Comparison of ENCODE assay signal across 22 mouse cellular contexts in genomic region chr4:104651761-104652160, GRCm38 (mm10).
DNase-seq lines count a peak whose midpoint lies in the region; ATAC-seq and TF ChIP-seq lines count a peak whose summit lies in the region.
"Had no signal": no experiment of that assay in that cellular context is flagged by ENCODE, and none has a peak within 500 bp of the region (broad histone marks: within the 10 kb centered on the region; RNA-seq: fewer than 3 reads in every experiment).

No protein-coding gene starts in this region.

- H3K9me3 ChIP-seq in heart, embryonic 12.5 days (replicated peaks): peaks cover 3% of the 10 kb centered on the region; the same call in 1 of the 2 replicates
- no peaks in the 10 kb centered on the region for H3K9me3 ChIP-seq in midbrain, postnatal 0 days (ENCODE audit: low read length)
- no peaks in the 10 kb centered on the region for H3K9me3 ChIP-seq in midbrain, embryonic 15.5 days
- H3K9me3 ChIP-seq: embryonic facial prominence, embryonic 12.5 days; embryonic facial prominence, embryonic 15.5 days; forebrain, embryonic 15.5 days; heart, embryonic 10.5 days; intestine, embryonic 15.5 days had no signal

- no peak for ATAC-seq in heart, embryonic 12.5 days (ENCODE audit: insufficient number of reproducible peaks, low FRiP score)
- ATAC-seq in midbrain, postnatal 0 days (ENCODE audit: low FRiP score): no peak
- no peak for ATAC-seq in midbrain, embryonic 15.5 days (replicated peaks)
- ATAC-seq: activated CD4-positive, CD25-positive, alpha-beta regulatory T cell, adult 4 months; CD4-positive, CD25-positive, alpha-beta regulatory T cell, adult 4 months; forebrain, embryonic 15.5 days; intestine, embryonic 15.5 days had no signal

- H3K36me3 ChIP-seq in heart, embryonic 12.5 days: no peaks in the 10 kb centered on the region
- no peaks in the 10 kb centered on the region for H3K36me3 ChIP-seq in midbrain, postnatal 0 days (ENCODE audit: insufficient read depth, low read length)
- no peaks in the 10 kb centered on the region for H3K36me3 ChIP-seq in midbrain, embryonic 15.5 days (replicated peaks)
- H3K36me3 ChIP-seq: embryonic facial prominence, embryonic 12.5 days; embryonic facial prominence, embryonic 15.5 days; forebrain, embryonic 15.5 days; heart, embryonic 10.5 days; intestine, embryonic 15.5 days had no signal

- H3K27me3 ChIP-seq in heart, embryonic 12.5 days (replicated peaks): no peaks in the 10 kb centered on the region
- no peaks in the 10 kb centered on the region for H3K27me3 ChIP-seq in midbrain, postnatal 0 days (ENCODE audit: insufficient read depth, low read length)
- H3K27me3 ChIP-seq in midbrain, embryonic 15.5 days (replicated peaks): no peaks in the 10 kb centered on the region
- H3K27me3 ChIP-seq: embryonic facial prominence, embryonic 12.5 days; embryonic facial prominence, embryonic 15.5 days; forebrain, embryonic 15.5 days; intestine, embryonic 15.5 days had no signal

- no peak overlapping the region for H3K4me3 ChIP-seq in heart, embryonic 12.5 days
- H3K4me3 ChIP-seq in layer of hippocampus, adult 2 months: no peak overlapping the region
- no peak overlapping the region for H3K4me3 ChIP-seq in midbrain, postnatal 0 days (ENCODE audit: low read depth, low read length)
- no peak overlapping the region for H3K4me3 ChIP-seq in midbrain, embryonic 15.5 days
- H3K4me3 ChIP-seq: embryonic facial prominence, embryonic 12.5 days; embryonic facial prominence, embryonic 15.5 days; forebrain, embryonic 15.5 days; heart, adult 2 months; heart, embryonic 10.5 days; intestine, embryonic 15.5 days had no signal

- H3K4me2 ChIP-seq in heart, embryonic 12.5 days: no peak overlapping the region
- H3K4me2 ChIP-seq in midbrain, postnatal 0 days (ENCODE audit: low read depth, low read length, poor library complexity, severe bottlenecking): no peak overlapping the region
- no peak overlapping the region for H3K4me2 ChIP-seq in midbrain, embryonic 15.5 days
- H3K4me2 ChIP-seq: embryonic facial prominence, embryonic 12.5 days; embryonic facial prominence, embryonic 15.5 days; forebrain, embryonic 15.5 days; hindbrain, embryonic 14.5 days; intestine, embryonic 15.5 days had no signal

- peak; percentile 48 for DNase-seq in heart, adult 11 months
- DNase-seq in layer of hippocampus, adult 2 months (ENCODE audit: low spot score in 2 of 2): no peak
- no peak for DNase-seq in layer of hippocampus, adult 11-12 months (ENCODE audit: low spot score)
- peak; percentile 30 for DNase-seq in midbrain, postnatal 0 days (ENCODE audit: low spot score)
- peak; percentile 50 for DNase-seq in brain, embryonic 14.5 days (ENCODE audit: low read depth)
- DNase-seq in urinary bladder, postnatal 4 days (ENCODE audit: low spot score in 2 of 2): no peak
- DNase-seq: adrenal gland, adult 8-10 months; adrenal gland, postnatal 25 days; cerebellum, adult 11 months; cerebellum, adult 9-11 months; gastrocnemius, postnatal 25 days; heart, adult 2 months had no signal

- TF ChIP-seq CTCF in layer of hippocampus, adult 2 months (conservative IDR thresholded peaks at IDR 0.05): no peak
- TF ChIP-seq CTCF in midbrain, postnatal 0 days (IDR thresholded peaks at IDR 0.05): no peak
- no peak for TF ChIP-seq CTCF in brain, embryonic 14.5 days (IDR thresholded peaks at IDR 0.05; ENCODE audit: borderline replicate concordance, extremely low read depth, insufficient read depth, insufficient read length)

- H3K9ac ChIP-seq in heart, embryonic 12.5 days: no peak overlapping the region
- H3K9ac ChIP-seq in midbrain, postnatal 0 days (replicated peaks; ENCODE audit: low read length, poor library complexity, severe bottlenecking): no peak overlapping the region
- H3K9ac ChIP-seq in midbrain, embryonic 15.5 days: no peak overlapping the region
- H3K9ac ChIP-seq: embryonic facial prominence, embryonic 12.5 days; embryonic facial prominence, embryonic 15.5 days; forebrain, embryonic 15.5 days; hindbrain, embryonic 14.5 days; intestine, embryonic 15.5 days had no signal

- no peak overlapping the region for H3K27ac ChIP-seq in heart, embryonic 12.5 days (ENCODE audit: poor library complexity, severe bottlenecking)
- peak overlapping the region; percentile 69; the same call in 1 of the 2 replicates for H3K27ac ChIP-seq in layer of hippocampus, adult 2 months
- no peak overlapping the region for H3K27ac ChIP-seq in midbrain, postnatal 0 days (ENCODE audit: low read depth, low read length)
- no peak overlapping the region; the same call in 1 of the 2 replicates for H3K27ac ChIP-seq in midbrain, embryonic 15.5 days
- H3K27ac ChIP-seq: embryonic facial prominence, embryonic 12.5 days; embryonic facial prominence, embryonic 15.5 days; forebrain, embryonic 15.5 days; heart, adult 2 months; heart, embryonic 10.5 days; hindbrain, embryonic 14.5 days; intestine, embryonic 15.5 days had no signal

- WGBS in heart, embryonic 12.5 days: 72% methylated on average over 6 of the region's 6 CpGs
- 47% methylated on average over 6 of the region's 6 CpGs for WGBS in midbrain, postnatal 0 days
- 50% methylated on average over 6 of the region's 6 CpGs for WGBS in midbrain, embryonic 15.5 days

- no peak for TF ChIP-seq POLR2A in brain, embryonic 14.5 days (IDR thresholded peaks at IDR 0.05; ENCODE audit: borderline replicate concordance, extremely low read depth, insufficient read depth, insufficient read length, poor library complexity, severe bottlenecking)

- peaks cover 6% of the 10 kb centered on the region for H3K4me1 ChIP-seq in heart, embryonic 12.5 days (replicated peaks)
- no peaks in the 10 kb centered on the region for H3K4me1 ChIP-seq in midbrain, postnatal 0 days (ENCODE audit: insufficient read depth, low read length)
- H3K4me1 ChIP-seq in midbrain, embryonic 15.5 days: 0 out of 2 replicates have a peak, but pooled peaks cover 3% of the 10 kb centered on the region
- H3K4me1 ChIP-seq: embryonic facial prominence, embryonic 12.5 days; embryonic facial prominence, embryonic 15.5 days; intestine, embryonic 15.5 days had no signal

Comparison
In these comparisons a context has a peak if more than half of its experiments do, and no peak if none do; other contexts are left out.
1. DNase-seq: peak in heart, adult 11 months (single experiment), midbrain, postnatal 0 days (single experiment) and brain, embryonic 14.5 days (single experiment); none in layer of hippocampus, adult 2 months (0 of 2), layer of hippocampus, adult 11-12 months (single experiment) and urinary bladder, postnatal 4 days (0 of 2).